Mouse (Mus musculus) small intestine, adult 2 months (tissue): ENCODE data around the gene Bcl11a.

Experiments
- CTCF ChIP-seq: fragments of 200-500 bp; IDR thresholded peaks from 2 replicates; pipeline ENCODE4 v1.5.1; 2012; ENCODE audit warnings: low read depth, mild to moderate bottlenecking, control low read depth, inconsistent platforms, low read length, moderate library complexity, mixed read lengths; ENCODE audit not compliant: insufficient replicate concordance, insufficient read length; ENCODE audit errors: extremely low read depth
- POLR2A ChIP-seq: fragments of 200-500 bp; IDR thresholded peaks from 2 replicates; pipeline ENCODE4 v1.6.1; 2012; ENCODE audit warnings: low read depth, mild to moderate bottlenecking, control low read depth, inconsistent platforms, low read length, moderate library complexity

DNA sequence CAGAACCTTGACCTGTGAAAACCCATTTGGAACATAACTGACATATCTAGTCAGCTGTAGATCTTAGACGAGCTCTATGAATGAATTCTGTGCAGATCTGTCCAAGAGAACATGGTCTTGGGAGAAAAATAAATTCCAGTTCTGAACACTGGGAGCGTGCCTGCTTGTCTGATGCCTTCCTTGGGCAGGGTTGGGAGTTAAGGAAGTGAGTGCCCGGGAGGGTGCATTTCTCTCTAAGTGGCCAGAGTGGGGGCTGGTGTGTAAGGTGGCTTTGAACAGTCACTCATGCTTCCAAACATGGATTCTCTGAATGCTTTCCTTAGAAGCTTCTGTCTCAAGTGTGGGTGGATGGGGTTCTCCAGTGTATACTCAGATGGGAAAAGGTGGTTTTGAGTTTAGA is 31.1 kb downstream of the Bcl11a start:
- TF ChIP-seq CTCF (no peak), POLR2A (no peak)
